Mouse (Mus musculus) MEL (cell line): Measurements from ENCODE around the gene Zfp64. TPM values are rescaled to one million over a fixed set of nuclear protein-coding genes. Genes with fewer than 3 reads are reported as not detected.

ENCODE experiments used
- DNase-seq: peaks from one replicate; pipeline ENCODE4 v3.0.0; 2011; ENCODE audit warnings: low read depth, low spot score
- H3K27ac ChIP-seq: 2 replicates; pipeline ENCODE4 v1.5.1; 2012; ENCODE audit warnings: low read depth, mild to moderate bottlenecking, control low read depth, low read length, moderate library complexity; ENCODE audit not compliant: control insufficient read depth
- H3K27me3 ChIP-seq, 2 experiments: fragments of 150-350 bp in 1 of 2; sonication (generic) in 1 of 2; 2 replicates each; pipeline ENCODE4 v1.6.1; 2012; ENCODE audit warnings: low read length in 2 of 2, mild to moderate bottlenecking in 2 of 2, improper control_type of control experiment in 1 of 2, moderate library complexity in 1 of 2; ENCODE audit not compliant: insufficient read depth in 2 of 2, control insufficient read depth in 1 of 2
- H3K36me3 ChIP-seq, 2 experiments: 2 replicates each; pipeline ENCODE4 v1.6.1; 2012 to 2014; ENCODE audit warnings: low read length in 2 of 2, improper control_type of control experiment in 1 of 2, inconsistent platforms in 1 of 2, mild to moderate bottlenecking in 1 of 2; ENCODE audit not compliant: insufficient read depth in 2 of 2, control insufficient read depth in 1 of 2
- H3K4me1 ChIP-seq, 2 experiments: fragments of 150-350 bp in 1 of 2; sonication (generic) in 1 of 2; 2 replicates each; pipeline ENCODE4 v1.6.1; 2012; ENCODE audit warnings: low read length in 2 of 2, improper control_type of control experiment in 1 of 2, mild to moderate bottlenecking in 1 of 2; ENCODE audit not compliant: insufficient read depth in 2 of 2, control insufficient read depth in 1 of 2
- H3K4me3 ChIP-seq, 2 experiments: fragments of 150-350 bp in 1 of 2; sonication (generic) in 1 of 2; 2 replicates each; pipeline ENCODE4 v1.5.1; 2012; ENCODE audit warnings: low read depth in 2 of 2, low read length in 2 of 2, mild to moderate bottlenecking in 2 of 2, moderate library complexity in 2 of 2, control low read depth in 1 of 2, improper control_type of control experiment in 1 of 2; ENCODE audit not compliant: control insufficient read depth in 1 of 2, insufficient read depth in 1 of 2
- H3K79me2 ChIP-seq: 2 replicates; pipeline ENCODE4 v1.6.1; 2012; ENCODE audit warnings: mild to moderate bottlenecking, low read length, moderate library complexity; ENCODE audit not compliant: control insufficient read depth, poor library complexity, insufficient read depth
- H3K9ac ChIP-seq: 2 replicates; pipeline ENCODE4 v1.6.1; 2012; ENCODE audit warnings: low read depth, mild to moderate bottlenecking, control low read depth, low read length, moderate library complexity; ENCODE audit not compliant: control insufficient read depth, poor library complexity, severe bottlenecking
- H3K9me3 ChIP-seq: fragments of 150-350 bp; sonication (generic); replicated peaks from 2 replicates; pipeline ENCODE4 v1.6.1; 2012; ENCODE audit warnings: mild to moderate bottlenecking, low read length, improper control_type of control experiment, moderate library complexity; ENCODE audit not compliant: insufficient read depth
- CHD1 ChIP-seq: IDR thresholded peaks from 2 replicates; pipeline ENCODE4 v1.6.1; 2012; ENCODE audit warnings: low read depth, mild to moderate bottlenecking, inconsistent platforms, low read length, improper control_type of control experiment
- E2F4 ChIP-seq: IDR thresholded peaks from 2 replicates; pipeline ENCODE4 v1.6.1; 2011; ENCODE audit warnings: low read depth, low read length, improper control_type of control experiment, borderline replicate concordance
- ELF1 ChIP-seq: IDR thresholded peaks from 2 replicates; pipeline ENCODE4 v1.6.1; 2014; ENCODE audit warnings: low read depth, mild to moderate bottlenecking, inconsistent platforms, low read length, improper control_type of control experiment, moderate library complexity
- EP300 ChIP-seq, 2 experiments: IDR thresholded peaks; 2 replicates each; pipeline ENCODE4 v1.6.1; 2011; ENCODE audit warnings: improper control_type of control experiment in 2 of 2, low read length in 2 of 2, low read depth in 1 of 2, mild to moderate bottlenecking in 1 of 2
- ETS1 ChIP-seq: IDR thresholded peaks from 2 replicates; pipeline ENCODE4 v1.6.1; 2012; ENCODE audit warnings: low read depth, mild to moderate bottlenecking, inconsistent platforms, low read length, improper control_type of control experiment, moderate library complexity
- GABPA ChIP-seq: IDR thresholded peaks from 2 replicates; pipeline ENCODE4 v1.6.1; 2012; ENCODE audit warnings: low read depth, mild to moderate bottlenecking, inconsistent platforms, low read length, improper control_type of control experiment, moderate library complexity
- GATA1 ChIP-seq: IDR thresholded peaks from 2 replicates; pipeline ENCODE4 v1.6.1; 2011; ENCODE audit warnings: low read depth, low read length, improper control_type of control experiment
- KAT2A ChIP-seq: conservative IDR thresholded peaks from 2 replicates; pipeline ENCODE4 v1.6.1; 2012; ENCODE audit warnings: low read depth, low read length, improper control_type of control experiment, inconsistent platforms
- MAFK ChIP-seq: IDR thresholded peaks from 2 replicates; pipeline ENCODE4 v1.6.1; 2011; ENCODE audit warnings: low read depth, mild to moderate bottlenecking, low read length, improper control_type of control experiment, borderline replicate concordance
- MEF2A ChIP-seq: IDR thresholded peaks from 2 replicates; pipeline ENCODE4 v1.6.1; 2014; ENCODE audit warnings: low read depth, mild to moderate bottlenecking, inconsistent platforms, low read length, improper control_type of control experiment; ENCODE audit not compliant: poor library complexity, insufficient replicate concordance, severe bottlenecking; ENCODE audit errors: extremely low read depth
- MYB ChIP-seq: IDR thresholded peaks from 2 replicates; pipeline ENCODE4 v1.6.1; 2011; ENCODE audit warnings: mild to moderate bottlenecking, low read depth, low read length, improper control_type of control experiment
- POLR2AphosphoS5 ChIP-seq: IDR thresholded peaks from 2 replicates; pipeline ENCODE4 v1.6.1; 2012; ENCODE audit warnings: low read depth, borderline replicate concordance, mild to moderate bottlenecking, inconsistent platforms, low read length, moderate library complexity, mixed read lengths
- RAD21 ChIP-seq: IDR thresholded peaks from 2 replicates; pipeline ENCODE4 v1.6.1; 2011; ENCODE audit warnings: mild to moderate bottlenecking, low read depth, low read length, improper control_type of control experiment
- RCOR1 ChIP-seq: IDR thresholded peaks from 2 replicates; pipeline ENCODE4 v1.6.1; 2012; ENCODE audit warnings: low read depth, mild to moderate bottlenecking, inconsistent platforms, low read length, improper control_type of control experiment
- SIN3A ChIP-seq: IDR thresholded peaks from 2 replicates; pipeline ENCODE4 v1.6.1; 2012; ENCODE audit warnings: low read length, improper control_type of control experiment, inconsistent platforms
- SMC3 ChIP-seq: IDR thresholded peaks from 2 replicates; pipeline ENCODE4 v1.6.1; 2011; ENCODE audit warnings: low read depth, low read length, improper control_type of control experiment
- TCF12 ChIP-seq: IDR thresholded peaks from 2 replicates; pipeline ENCODE4 v1.6.1; 2014; ENCODE audit warnings: low read depth, mild to moderate bottlenecking, inconsistent platforms, low read length, improper control_type of control experiment, moderate library complexity
- UBTF ChIP-seq: IDR thresholded peaks from 2 replicates; pipeline ENCODE4 v1.6.1; 2012; ENCODE audit warnings: low read depth, mild to moderate bottlenecking, inconsistent platforms, low read length, improper control_type of control experiment, moderate library complexity, borderline replicate concordance; ENCODE audit not compliant: insufficient read depth
- USF1 ChIP-seq: IDR thresholded peaks from 2 replicates; pipeline ENCODE4 v1.6.1; 2014; ENCODE audit warnings: low read depth, mild to moderate bottlenecking, inconsistent platforms, low read length, improper control_type of control experiment, moderate library complexity
- ZMIZ1 ChIP-seq: IDR thresholded peaks from 2 replicates; pipeline ENCODE4 v1.6.1; 2012; ENCODE audit warnings: low read depth, mild to moderate bottlenecking, inconsistent platforms, low read length, improper control_type of control experiment, moderate library complexity
- polyA plus RNA-seq, 2 experiments: library from polyadenylated mRNA; stranded (reverse) in 1 of 2; unstranded in 1 of 2; fragments of >175 nt in 1 of 2; fragments of >200 nt in 1 of 2; gene quantifications; 2 replicates each; pipeline versions ENCODE4 v1.2.1 to v1.2.4; 2012; ENCODE audit warnings: low replicate concordance in 2 of 2, low read depth in 1 of 2; ENCODE audit not compliant: insufficient read length in 2 of 2, insufficient read depth in 1 of 2, missing spikeins in 1 of 2
- total RNA-seq: library from RNA; depleted of rRNA; stranded (reverse); fragments of 300-350 nt; gene quantifications from 2 replicates; pipeline ENCODE4 v1.2.3, GENCODE M21; 2012

Zfp64 gene
- total and polyA plus RNA-seq, 3 experiments, result 22.4 to 35.8 TPM; not detected in 1

GRCm38 (mm10) chr2:168935165-168935564, 20.2 kb downstream of the Zfp64 start:
- Histone ChIP-seq H3K4me3 (no peak overlapping the region), H3K27me3 (no peaks in the 10 kb centered on the region), H3K79me2 (no peaks in the 10 kb centered on the region), H3K4me1 (no peaks in the 10 kb centered on the region), H3K27ac (no peak overlapping the region), H3K9ac (no peak overlapping the region), H3K9me3 (no peaks in the 10 kb centered on the region), H3K36me3 (no peaks in the 10 kb centered on the region)
- DNase-seq, result no peak
- TF ChIP-seq USF1, result no peak
- TF ChIP-seq CHD1, result no peak
- no peak for TF ChIP-seq TCF12
- no peak for TF ChIP-seq MEF2A
- TF ChIP-seq RCOR1, result no peak
- no peak for TF ChIP-seq RAD21
- no peak for TF ChIP-seq SMC3
- TF ChIP-seq MAFK, result no peak
- TF ChIP-seq KAT2A, result no peak
- TF ChIP-seq UBTF, result no peak

- Histone ChIP-seq H3K9me3 (no peaks in the 10 kb centered on the region), H3K36me3 (no peaks in the 10 kb centered on the region), H3K79me2 (no peaks in the 10 kb centered on the region), H3K4me3 (no peak overlapping the region), H3K27ac (no peak overlapping the region), H3K9ac (no peak overlapping the region), H3K27me3 (no peaks in the 10 kb centered on the region), H3K4me1 (no peaks in the 10 kb centered on the region)
- DNase-seq, result no peak
- TF ChIP-seq ZMIZ1, result no peak
- TF ChIP-seq POLR2AphosphoS5, result no peak
- no peak for TF ChIP-seq RAD21
- TF ChIP-seq GABPA, result no peak
- TF ChIP-seq MYB, result no peak
- TF ChIP-seq KAT2A, result no peak
- TF ChIP-seq RCOR1, result no peak
- TF ChIP-seq SIN3A, result no peak
- no peak for TF ChIP-seq ETS1
- TF ChIP-seq SMC3, result no peak
- TF ChIP-seq E2F4, result no peak
- TF ChIP-seq GATA1, result no peak
- TF ChIP-seq CHD1, result no peak
- no peak for TF ChIP-seq EP300 (IDR thresholded peaks at IDR 0.05; ENCODE audit: low read depth in 1 of 2, low read length in 2 of 2)
- no peak for TF ChIP-seq ELF1
These were observed 23.7 kb downstream of the Zfp64 start for GRCm38 (mm10) chr2:168931686-168932085.
